Mouse (Mus musculus): ENCODE measurements at regions not wholly inside any gene's neighbourhood (a gene's known extent, or its start where the extent isn't known, plus 50 kb on each side); places are given as distances from the start of the nearest gene placed in this dataset.

DNA sequence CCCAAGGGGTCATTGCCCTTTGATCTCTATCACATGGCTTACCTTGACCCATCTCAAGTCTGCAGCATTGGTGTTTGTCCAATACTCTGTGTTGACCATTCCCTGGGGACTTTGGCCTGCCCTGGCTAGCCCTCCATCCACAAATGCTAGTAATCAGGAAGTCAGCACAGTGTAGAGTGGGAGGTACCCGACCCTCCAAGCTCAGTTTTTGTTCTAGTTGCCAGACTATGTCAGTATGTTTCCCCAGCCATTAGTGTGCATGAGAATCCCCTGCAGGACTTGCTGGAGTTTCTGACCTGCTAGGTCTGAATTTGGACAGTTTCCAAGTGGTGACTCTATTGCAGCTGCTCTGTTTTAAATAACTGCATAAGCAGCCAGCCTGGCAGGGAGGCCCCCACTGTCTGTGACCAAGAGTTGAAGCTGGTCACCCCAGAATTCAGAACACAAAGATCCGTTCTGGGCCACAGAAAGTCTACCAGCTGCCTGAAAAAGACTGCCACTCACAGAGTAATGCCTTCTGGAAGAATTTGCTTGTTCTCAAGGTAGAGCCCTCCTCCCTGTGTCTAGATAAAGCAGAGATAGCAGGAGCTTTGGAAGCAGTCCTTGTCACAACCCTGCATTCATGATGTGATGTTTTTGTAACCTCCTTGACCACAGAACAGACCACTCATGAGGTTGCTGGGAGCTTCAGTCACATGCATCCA lies 118.0 kb upstream of the Slc22a23 start:
- DNase-seq (ENCODE audit: low read depth): no peak

DNA sequence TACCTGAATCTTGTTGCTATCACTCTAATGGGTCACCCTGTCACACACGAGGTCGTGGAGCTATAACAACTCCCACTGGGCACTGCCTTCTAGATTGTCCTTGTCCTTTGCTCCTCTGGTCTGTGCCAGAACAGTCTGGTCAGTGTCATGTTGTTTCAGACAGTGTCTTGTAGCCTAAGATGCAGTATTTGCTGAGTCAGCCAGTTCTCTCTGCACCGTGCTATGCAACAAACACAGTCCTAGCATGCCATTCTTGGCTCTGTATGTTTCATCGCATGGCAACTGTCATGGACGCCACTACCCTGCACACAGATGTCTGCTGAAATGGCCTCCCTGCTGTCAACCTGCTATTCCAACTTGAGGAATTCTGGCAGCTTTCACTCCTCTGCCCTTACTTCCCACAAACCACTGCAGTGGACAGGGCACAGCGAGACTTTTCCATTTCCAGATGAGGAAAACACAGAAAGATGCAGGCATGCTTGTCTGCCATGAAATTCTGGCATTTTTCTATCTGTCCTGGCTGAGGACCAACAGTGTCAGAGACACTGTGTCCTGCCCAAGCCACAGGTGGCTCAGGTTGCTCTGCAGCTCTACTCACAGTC lies 117.3 kb upstream of the Slc22a23 start:
- DNase-seq (ENCODE audit: low read depth): no peak

DNA sequence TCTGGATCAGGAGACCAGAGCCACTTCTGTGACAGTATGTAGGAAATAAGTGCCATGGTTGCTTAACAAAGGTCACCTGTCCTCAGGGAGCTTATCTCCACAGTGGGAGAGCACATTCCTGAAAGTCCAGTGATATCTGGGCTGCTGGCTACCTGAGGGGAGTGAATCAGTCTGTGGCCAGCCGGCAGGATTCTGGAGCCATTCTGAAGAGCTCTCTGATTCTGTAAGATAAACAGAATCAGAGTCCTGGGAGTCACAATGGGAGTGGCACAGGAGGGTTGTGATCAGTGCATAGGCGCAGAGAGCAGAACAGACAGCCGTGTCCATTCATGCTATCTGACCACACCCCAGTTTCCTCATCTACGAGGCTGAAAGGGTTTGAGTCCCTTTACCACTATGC lies 116.0 kb upstream of the Slc22a23 start:
- no peak for DNase-seq (ENCODE audit: low read depth)

DNA sequence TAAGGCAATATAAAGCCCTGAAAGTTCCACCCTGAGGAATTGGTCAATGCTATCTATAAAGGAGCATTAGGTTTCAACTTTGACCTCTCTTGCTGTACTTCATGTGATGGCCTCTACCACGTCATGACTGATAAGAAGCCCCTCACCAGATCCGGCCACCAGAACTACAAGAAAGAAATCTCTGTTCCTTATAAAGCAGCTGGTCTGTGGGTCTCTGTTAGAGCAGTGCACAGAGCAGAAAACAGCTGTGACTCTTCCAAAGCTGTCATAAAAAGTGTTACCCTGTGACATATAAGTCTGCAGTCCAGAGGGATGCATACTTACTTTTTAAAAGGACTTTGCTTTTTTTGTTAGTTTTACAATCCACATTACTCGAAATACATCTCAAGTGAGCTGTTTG lies 111.1 kb upstream of the Slc22a23 start:
- no peak for DNase-seq (ENCODE audit: low read depth)

DNA sequence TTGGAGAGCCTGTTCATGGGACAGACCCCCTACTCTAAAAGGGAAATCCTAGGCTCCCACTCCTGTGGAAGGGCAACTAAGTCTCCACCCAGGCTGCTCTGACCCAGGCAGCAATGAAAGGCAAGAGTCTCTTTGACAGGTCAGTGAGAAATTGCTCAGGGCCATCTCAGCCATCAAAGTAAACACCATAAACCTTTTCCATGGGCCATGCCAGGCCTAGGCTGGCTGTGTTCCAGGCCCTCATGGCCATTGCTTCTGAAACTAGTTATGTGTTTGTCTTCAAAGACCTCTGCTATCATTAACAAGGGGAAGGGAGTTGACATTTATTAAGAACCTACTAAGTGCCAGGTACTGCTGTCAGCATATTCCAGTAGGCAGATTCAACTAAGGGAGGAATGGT lies 101.8 kb upstream of the Slc22a23 start:
- no peak for DNase-seq (ENCODE audit: low read depth)

DNA sequence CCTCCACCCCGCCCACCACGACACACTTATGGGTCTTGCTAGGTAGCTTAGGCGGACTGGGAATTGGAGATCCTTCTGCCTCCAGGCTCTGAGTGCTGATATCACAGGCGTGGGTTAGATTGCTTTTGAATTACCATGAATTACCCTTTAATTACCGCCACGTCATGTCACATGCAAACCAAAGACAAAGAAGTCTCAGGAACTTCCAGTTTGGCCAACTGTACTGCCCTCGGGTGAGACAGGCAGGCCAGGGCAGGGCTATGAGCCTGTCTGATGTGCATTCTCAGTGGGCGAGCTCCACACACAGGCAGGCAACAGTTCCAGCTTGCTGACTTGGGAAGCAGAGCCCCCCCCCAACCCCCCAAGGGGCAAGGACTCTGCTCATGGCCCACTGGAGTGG lies 101.3 kb upstream of the Slc22a23 start:
- DNase-seq (ENCODE audit: low read depth): no peak

DNA sequence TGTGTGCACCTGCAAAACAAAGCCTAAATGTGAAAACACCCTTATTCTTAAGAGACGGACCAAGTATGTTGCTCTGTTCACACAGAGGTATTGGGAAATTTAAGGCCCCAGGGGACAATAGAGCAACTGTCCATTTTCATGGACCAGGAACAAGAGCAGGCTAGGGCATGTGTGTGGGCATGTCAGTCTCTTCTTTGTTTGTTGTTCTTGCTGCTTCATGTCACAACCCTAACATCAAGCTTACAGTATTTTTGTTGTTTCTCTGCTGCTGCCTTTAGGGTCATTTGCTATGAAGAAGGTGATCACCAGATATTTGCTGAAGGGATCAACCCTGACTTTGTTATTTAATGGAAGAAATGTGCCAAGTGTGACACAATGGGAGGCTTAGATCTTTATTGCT lies 96.4 kb upstream of the Slc22a23 start:
- no peak for DNase-seq (ENCODE audit: low read depth)

DNA sequence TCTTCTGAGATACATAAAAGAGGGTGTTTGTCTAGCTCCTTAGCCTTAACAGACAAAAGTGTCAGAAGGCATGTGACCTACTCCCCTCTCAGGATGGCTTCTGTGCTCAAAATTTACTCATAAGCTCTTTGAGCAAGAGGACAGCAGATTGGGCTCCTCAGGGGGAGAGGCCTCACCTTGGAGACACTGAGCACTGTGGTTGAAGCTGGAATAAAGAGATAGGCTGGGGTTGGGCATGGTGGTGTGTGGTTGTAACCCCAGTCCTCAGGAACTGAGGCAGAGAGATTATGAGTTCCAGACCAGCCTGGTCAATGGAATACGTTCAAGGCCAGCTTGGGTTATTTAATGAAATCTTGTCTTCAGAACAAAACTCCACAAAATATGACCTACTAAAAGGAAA lies 82.5 kb upstream of the Slc22a23 start:
- no peak for DNase-seq (ENCODE audit: low read depth)

DNA sequence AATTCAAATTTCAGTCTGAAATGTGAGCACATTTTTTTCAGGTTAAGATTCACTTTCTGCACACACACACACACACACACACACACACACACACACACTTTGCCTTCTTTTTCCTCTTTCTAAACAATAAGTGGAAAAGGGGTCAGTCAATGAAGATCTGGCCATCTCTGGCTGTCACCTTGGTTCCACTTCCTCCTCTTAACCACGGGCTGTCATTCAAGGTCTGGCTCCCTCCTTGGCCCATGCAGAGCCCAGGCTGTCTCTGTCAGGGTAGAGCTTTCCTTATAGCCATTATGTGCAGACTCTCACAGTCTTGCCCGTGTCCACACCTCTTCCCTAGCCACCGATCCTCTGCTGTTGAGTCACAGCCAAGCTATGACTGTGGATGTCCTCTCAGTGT lies 79.9 kb upstream of the Slc22a23 start:
- peak; percentile 23 for DNase-seq (ENCODE audit: low read depth)

DNA sequence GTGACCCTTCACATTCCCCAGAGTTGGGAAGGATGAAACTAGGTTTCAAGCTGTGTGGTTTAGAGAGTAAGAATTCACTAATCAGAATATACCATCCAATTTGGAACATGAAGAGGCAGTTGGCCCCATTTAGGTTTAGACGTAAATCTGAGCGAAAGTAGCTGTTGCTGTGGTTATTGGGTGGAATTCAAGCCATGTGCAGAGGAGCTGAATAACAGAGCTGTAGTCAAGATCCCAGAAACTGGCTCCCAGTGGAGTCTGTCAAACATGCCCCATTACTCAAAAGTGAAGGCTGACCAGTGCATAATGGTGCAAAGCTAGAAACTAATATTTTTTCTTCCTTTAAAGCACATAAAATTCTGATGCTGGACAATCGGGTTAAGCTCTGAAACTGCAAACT lies 76.7 kb upstream of the Slc22a23 start:
- no peak for DNase-seq (ENCODE audit: low read depth)

DNA sequence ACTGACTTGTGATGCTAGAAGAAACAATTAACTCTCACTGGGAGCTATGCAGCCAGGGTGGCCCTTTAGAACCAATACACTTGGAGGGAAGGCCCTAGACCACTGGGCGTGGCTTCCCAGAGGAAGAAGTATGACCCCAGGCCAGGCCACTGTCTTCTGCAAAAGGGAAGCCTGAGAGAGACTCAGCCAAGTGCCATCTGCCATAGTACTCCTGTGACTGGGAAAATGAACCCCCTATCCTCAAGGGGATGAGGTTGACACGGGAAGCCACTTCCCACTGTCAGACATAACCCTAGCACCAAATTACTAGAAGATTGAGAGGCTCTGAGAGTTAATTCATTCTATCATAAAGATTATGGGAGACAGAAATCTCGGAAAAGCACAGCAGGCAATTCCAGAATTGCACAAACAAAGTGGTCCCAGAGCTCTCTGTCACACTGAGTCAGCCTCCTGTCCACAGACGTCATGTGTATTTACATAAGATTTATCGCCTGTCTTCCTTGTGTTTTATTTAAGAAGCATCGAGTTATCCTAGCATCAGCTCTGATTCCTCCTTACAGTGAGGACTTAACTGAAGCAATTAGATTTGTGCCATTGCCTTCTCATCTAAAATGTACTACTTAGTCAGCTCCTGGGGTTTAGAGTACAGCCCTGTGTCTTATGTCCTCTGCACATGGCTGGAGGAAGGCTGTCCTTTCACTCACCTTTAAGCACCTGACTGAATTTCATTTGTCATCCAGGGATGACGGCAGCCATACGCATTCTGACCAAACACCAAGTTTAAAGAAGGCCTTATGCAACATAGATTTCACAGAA lies 75.6 kb upstream of the Slc22a23 start:
- no peak for DNase-seq (ENCODE audit: low read depth)

DNA sequence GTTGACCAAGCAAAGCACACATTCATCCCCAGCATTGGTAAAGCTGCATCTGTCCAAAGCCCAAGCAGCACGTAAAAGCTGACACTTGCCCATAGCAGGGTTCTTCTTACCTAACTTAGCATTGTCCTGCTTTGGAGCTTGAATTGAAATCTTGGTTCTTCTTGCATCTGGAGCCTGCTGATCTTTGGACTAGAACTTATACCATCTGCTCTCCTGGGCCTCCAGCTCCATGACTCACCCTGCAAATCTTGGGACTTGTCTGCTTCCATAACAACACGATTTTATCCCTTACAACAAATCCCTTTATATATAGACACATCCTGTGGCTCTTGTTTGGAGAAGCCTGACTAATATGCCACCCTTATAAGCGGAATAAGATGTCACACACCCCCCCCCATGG lies 74.1 kb upstream of the Slc22a23 start:
- DNase-seq (ENCODE audit: low read depth): no peak

DNA sequence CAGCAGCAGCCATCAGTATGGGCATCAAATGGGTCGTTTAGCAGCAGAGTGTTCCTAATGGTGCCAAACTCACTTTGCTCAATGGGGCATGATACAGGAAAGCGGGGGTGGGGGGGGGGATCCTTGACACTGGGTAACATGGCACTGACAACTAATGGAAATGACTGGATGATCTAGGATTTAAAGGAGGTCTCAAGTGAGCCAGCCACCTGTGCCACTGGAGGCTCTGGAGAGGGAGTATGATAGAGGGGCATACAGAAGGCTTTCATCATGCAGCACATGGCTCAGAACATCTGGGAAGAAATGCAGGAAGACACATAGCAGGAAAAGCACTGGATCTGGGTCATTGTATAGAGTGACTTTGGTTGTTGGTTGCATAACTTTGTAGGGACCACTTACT lies 71.6 kb upstream of the Slc22a23 start:
- no peak for DNase-seq (ENCODE audit: low read depth)

DNA sequence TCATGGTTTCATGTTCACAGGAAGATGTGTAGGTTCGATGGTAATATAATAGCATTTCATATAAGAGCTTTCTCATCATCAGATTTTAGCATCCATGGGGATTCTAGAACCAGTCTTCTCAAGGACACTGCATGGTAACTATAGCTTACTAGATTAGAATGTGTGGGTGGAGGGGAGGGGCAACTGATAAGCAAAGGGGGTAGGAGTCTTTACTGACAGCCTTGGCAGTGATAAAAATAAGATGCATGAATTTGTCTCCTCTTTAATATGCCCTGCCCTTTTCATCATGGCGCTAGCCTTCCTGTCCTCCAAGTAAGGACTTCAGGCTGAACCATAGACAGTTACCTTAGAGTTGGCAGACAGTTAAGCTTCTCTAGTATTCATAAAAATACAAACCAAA lies 69.6 kb upstream of the Slc22a23 start:
- no peak for DNase-seq (ENCODE audit: low read depth)

DNA sequence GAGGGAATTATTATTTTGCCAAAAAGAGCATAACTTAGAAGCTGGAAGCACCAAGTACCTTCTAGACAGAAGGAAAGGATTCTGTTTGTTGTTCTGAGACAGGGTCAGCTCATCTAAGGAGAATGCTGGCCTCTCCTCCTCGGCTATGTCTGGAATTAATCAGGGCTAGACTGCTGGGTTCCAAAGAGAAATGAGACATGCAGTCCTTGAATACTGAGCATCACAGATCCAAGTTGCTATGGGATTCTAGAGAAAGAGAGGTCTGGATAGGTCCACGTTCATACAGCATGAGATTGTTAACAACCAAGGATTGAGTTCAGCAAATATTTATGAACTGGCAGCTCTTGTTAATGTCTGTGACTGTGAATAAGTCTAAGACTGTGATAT lies 63.7 kb upstream of the Slc22a23 start:
- DNase-seq (ENCODE audit: low read depth): no peak

DNA sequence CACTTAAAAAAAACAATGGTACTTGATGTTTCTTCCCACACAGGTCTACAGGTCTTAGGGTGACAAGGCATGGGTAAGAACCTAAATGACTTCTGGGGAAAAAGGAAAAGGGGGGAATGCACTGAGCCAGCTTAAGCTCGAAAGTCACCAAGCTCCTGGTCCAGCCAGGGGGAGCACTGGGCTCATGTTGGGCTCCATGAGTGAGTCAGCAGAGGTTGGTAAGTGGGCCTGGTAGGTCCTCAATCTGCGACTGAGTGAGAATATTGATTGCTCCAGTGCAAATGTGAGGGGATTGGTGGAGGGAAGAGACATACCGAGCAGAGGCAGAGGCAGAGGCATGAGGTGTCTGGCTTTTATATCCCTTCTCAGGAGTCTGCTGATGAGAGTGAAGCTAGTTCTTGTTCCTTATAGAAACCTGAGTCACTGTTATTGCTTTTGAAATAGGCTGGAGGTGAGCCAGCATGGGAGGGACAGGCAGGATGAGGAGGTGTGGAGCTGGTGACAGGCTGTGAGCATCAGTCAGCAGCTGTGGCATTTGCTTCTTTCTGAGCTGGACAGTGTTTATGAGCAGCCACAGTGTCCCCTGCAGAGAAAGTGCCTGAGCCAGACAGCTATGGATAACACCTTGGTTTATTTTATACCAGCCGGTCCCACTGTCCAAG lies 63.2 kb upstream of the Slc22a23 start:
- no peak for DNase-seq (ENCODE audit: low read depth)

DNA sequence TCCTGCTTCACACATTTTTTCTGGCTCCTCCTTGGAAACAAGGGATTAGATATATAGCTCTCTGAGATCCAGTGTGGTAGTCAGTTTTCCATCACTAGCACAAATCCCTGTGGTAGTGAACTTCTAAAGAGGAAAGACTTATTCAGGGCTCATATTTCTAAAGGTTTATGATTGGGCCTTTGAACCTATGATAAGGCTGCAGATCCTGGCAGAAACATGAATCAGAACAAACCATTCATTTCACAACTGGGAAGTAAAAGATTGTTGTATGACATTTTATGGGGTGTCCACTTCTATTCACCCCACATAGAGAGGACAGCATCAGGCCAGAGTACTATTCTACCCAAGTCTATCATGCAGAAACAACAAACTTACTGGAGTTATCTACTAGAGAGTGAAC lies 61.3 kb upstream of the Slc22a23 start:
- no peak for DNase-seq (ENCODE audit: low read depth)

DNA sequence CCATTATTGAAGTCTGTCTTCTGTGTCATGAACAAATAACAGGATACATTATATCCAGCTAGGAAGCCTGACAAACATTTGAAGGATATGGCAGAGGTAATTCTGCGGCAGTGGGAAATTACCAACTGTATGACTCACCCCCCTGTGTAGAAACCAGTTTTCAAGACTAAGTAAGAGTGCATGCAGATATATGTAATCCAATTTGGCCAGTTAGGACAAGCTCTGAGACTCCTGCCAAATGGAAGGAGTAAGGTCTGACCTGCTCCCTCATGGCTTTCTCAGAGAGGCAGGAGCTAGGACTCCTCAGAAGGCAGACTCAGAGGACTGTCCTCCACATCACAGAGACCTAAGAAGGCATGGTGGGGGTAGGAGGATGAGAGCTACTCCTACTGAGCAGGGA lies 57.6 kb upstream of the Slc22a23 start:
- no peak for DNase-seq (ENCODE audit: low read depth)

DNA sequence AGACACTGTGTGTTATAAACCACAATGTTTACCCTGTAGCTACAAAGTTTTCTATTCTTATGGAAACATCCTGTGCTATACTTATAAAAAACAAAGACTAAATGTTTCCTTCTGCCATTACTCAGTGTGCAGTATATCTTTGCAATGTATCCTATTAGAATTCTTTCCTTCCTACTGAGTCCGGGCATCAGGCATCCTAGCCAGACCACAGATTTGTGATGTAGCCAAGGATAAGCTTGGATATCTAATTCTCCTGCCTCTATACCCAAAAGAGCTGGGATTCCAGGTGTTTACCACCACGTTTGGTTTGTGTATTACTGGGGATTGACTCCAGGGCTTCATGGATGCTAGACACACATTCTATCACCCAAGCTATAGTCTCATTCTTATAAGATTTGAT lies 56.0 kb upstream of the Slc22a23 start:
- DNase-seq (ENCODE audit: low read depth): no peak

DNA sequence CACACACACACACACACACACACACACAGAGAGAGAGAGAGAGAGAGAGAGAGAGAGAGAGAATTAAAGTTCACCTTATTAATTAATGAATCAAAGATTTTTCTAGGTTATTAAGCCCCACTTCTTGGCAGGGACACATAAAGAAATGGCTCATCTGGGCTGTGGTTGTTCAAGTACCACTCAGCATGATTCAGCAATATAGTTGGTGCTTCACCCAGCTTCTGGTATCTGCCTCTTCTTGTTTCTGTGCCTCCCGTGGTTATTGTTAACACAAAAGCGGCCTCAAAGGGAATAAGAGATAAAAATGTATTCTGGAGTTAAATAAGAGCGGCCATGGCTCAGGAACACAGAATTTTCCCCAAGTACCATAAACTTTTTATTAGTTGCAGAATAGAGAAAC lies 53.9 kb upstream of the Slc22a23 start:
- DNase-seq (ENCODE audit: low read depth): no peak

DNA sequence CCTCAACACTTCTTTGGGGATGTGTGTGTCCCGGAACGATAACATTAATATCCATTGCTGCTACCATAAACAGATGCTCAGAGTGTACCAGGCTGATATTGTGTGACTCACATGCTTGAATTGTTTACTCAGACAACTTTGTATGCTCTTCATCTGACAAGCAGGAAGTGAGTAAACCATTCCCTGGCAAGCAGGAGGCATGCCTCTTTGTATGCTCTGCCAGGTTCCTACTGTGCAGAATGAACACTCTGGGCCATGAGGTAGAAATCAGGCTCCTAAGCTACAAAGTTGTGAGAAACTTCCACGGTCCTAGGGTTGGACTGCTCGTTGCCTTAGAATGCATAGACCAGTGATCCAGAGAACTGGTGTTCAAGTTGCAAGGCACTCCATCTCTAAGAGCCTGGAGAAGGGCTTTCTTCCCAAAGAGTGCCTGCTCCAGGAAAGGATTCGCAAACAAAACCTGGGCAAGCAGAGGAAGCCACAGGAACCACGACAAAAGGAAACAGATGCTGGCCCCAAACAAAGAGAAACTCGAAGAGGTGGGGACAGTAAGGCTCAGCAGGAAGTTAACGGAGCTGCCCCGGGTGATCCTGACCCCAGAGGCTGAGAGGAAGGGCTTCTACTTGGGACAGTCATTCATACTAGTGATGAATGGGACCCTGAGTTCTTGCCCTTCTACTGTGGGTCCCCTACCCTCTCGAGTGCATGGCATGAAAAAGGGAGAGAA lies 53.2 kb upstream of the Slc22a23 start:
- peak; percentile 8 for DNase-seq (ENCODE audit: low read depth)

DNA sequence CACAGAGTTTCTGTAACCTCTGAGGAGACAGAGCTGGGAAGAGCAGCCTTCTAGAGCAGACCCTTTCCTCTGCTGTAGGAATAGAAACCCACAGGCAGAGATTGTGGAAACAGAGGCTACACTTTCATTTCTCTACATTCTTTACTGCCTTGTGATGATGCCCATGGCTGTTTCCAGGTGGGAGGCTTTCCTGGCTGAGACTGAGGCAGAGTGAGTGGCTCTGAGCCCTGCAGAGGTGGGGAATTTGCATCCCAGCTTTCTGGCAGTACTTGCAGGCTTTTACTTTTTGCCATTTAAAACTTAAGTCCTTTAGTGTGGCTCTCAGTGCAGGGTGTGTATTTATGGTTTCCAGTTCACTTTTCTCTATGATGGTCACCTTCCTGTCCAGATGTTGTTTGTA lies 50.5 kb upstream of the Slc22a23 start:
- DNase-seq (ENCODE audit: low read depth): no peak

All from c-Kit-positive CD71-negative TER-119-negative erythroid progenitor cells, embryonic 14.5 days (primary cell).